Mouse (Mus musculus): Measurements from ENCODE around the gene Acot10.
"Not testable (repeated sequence)": the region's sequence is repeated elsewhere in the genome, so short reads cannot be mapped to it uniquely, and the experiment has no call there.

Gene Acot10

GRCm38 (mm10) chr15:20666650-20667049 is at the start of gene Acot10:
Gene Acot10 (minus strand): TSS chr15:20666750.
- in situ Hi-C loops (cut with MboI, MseI), result no loop called here

GRCm38 (mm10) chr15:20711859-20712258 is 45.3 kb upstream of the Acot10 start:
- in situ Hi-C loops (cut with MboI, MseI), result no loop called here

GRCm38 (mm10) chr15:20696229-20696628 is 29.7 kb upstream of the Acot10 start:
- in situ Hi-C loops (cut with MboI, MseI), result no loop called here

- in situ Hi-C loops (cut with MboI, MseI), result no loop called here
These were observed 17.6 kb upstream of the Acot10 start for GRCm38 (mm10) chr15:20684200-20684599.

- in situ Hi-C loops (cut with MboI, MseI), result no loop called here
These were observed 16.2 kb upstream of the Acot10 start for GRCm38 (mm10) chr15:20682719-20683118.

GRCm38 (mm10) chr15:20669507-20669906 is 3.0 kb upstream of the Acot10 start:
- in situ Hi-C loops (cut with MboI, MseI), result not testable (repeated sequence)

- in situ Hi-C loops (cut with MboI, MseI), result no loop called here
These were observed 1.4 kb upstream of the Acot10 start for GRCm38 (mm10) chr15:20667989-20668388.

GRCm38 (mm10) chr15:20667350-20667749 is 800 bp upstream of the Acot10 start:
- in situ Hi-C loops (cut with MboI, MseI), result no loop called here

- in situ Hi-C loops (cut with MboI, MseI), result no loop called here
These were observed 6.3 kb downstream of the Acot10 start for GRCm38 (mm10) chr15:20660221-20660620.

GRCm38 (mm10) chr15:20642905-20643414 is 23.6 kb downstream of the Acot10 start:
- in situ Hi-C loops (cut with MboI, MseI), result no loop called here

GRCm38 (mm10) chr15:20639155-20639554 is 27.4 kb downstream of the Acot10 start:
- in situ Hi-C loops (cut with MboI, MseI), result no loop called here

- in situ Hi-C loops (cut with MboI, MseI), result no loop called here
These were observed 32.0 kb downstream of the Acot10 start for GRCm38 (mm10) chr15:20634593-20634992.

Measured in regulatory T cell (primary cell).